Mouse (Mus musculus) heart, embryonic 11.5 days (tissue): ENCODE measurements around the gene Macrod2. TPM values are rescaled to one million over a fixed set of nuclear protein-coding genes. Genes with fewer than 3 reads are reported as not detected.

Experiments
- ATAC-seq: fragments of 200-750 bp; cut with Nextera tagmentation; replicated peaks from 2 replicates; pipeline ENCODE4 v1.8.0; 2017; ENCODE audit warnings: moderate library complexity; ENCODE audit not compliant: insufficient number of reproducible peaks, low FRiP score, low TSS enrichment
- H3K27ac ChIP-seq: fragments of 300-500 bp; sonication (generic); 2 replicates; pipeline ENCODE4 v1.5.1; 2014; ENCODE audit warnings: mild to moderate bottlenecking, low read depth, low read length
- H3K27me3 ChIP-seq: fragments of 300-500 bp; sonication (generic); 2 replicates; pipeline ENCODE4 v1.6.1; 2014; ENCODE audit warnings: mild to moderate bottlenecking, low read length, mixed read lengths; ENCODE audit not compliant: control insufficient read depth, insufficient read depth
- H3K36me3 ChIP-seq: fragments of 300-500 bp; sonication (generic); 2 replicates; pipeline ENCODE4 v1.6.1; 2014; ENCODE audit warnings: mild to moderate bottlenecking, low read length, moderate library complexity, mixed read lengths; ENCODE audit not compliant: control insufficient read depth, insufficient read depth
- H3K4me1 ChIP-seq: fragments of 300-500 bp; sonication (generic); 2 replicates; pipeline ENCODE4 v1.6.1; 2014; ENCODE audit warnings: low read length; ENCODE audit not compliant: control insufficient read depth, insufficient read depth
- H3K4me2 ChIP-seq: fragments of 300-500 bp; sonication (generic); 2 replicates; pipeline ENCODE4 v1.6.1; 2014; ENCODE audit warnings: mild to moderate bottlenecking, moderate library complexity
- H3K4me3 ChIP-seq: fragments of 300-500 bp; sonication (generic); 2 replicates; pipeline ENCODE4 v1.5.1; 2014; ENCODE audit warnings: low read depth, low read length
- H3K9ac ChIP-seq: fragments of 300-500 bp; sonication (generic); 2 replicates; pipeline ENCODE4 v1.6.1; 2014; ENCODE audit warnings: mild to moderate bottlenecking, low read depth, low read length, moderate library complexity
- H3K9me3 ChIP-seq: fragments of 300-500 bp; sonication (generic); replicated peaks from 2 replicates; pipeline ENCODE4 v1.6.1; 2016; ENCODE audit warnings: low read length; ENCODE audit not compliant: control insufficient read depth
- whole genome bisulfite sequencing: fragments of 180-500 bp; shearing (Covaris S2); extraction: QIAGEN DNeasy Blood & Tissue Kit; methylation state at CpG from one replicate; pipeline ENCODE4 v1.1.7; 2014; ENCODE audit not compliant: insufficient replicate concordance; 5-methylcytosine and 5-hydroxymethylcytosine counted together
- polyA plus RNA-seq: library from polyadenylated mRNA; unstranded; fragments of >200 nt; fragmentation: Nextera tagmentation; extraction: Ambion mirVana; gene quantifications from 2 replicates; pipeline ENCODE4 v1.2.1, GENCODE M21; 2014

Macrod2 gene
- polyA plus RNA-seq, 1 experiment from 2014 or later: 20.5 TPM

GRCm38 (mm10) chr2:141158161-141158560 is 763.1 kb downstream of the Macrod2 start:
- 78% methylated on average over 7 of the region's 7 CpGs for WGBS
- H3K9ac ChIP-seq: no peak overlapping the region
- no peaks in the 10 kb centered on the region for H3K9me3 ChIP-seq
- H3K27me3 ChIP-seq: no peaks in the 10 kb centered on the region
- no peak overlapping the region for H3K27ac ChIP-seq
- ATAC-seq: no peak
- no peaks in the 10 kb centered on the region for H3K36me3 ChIP-seq
- H3K4me1 ChIP-seq: no peaks in the 10 kb centered on the region
- H3K4me2 ChIP-seq: no peak overlapping the region
- no peak overlapping the region for H3K4me3 ChIP-seq

DNA sequence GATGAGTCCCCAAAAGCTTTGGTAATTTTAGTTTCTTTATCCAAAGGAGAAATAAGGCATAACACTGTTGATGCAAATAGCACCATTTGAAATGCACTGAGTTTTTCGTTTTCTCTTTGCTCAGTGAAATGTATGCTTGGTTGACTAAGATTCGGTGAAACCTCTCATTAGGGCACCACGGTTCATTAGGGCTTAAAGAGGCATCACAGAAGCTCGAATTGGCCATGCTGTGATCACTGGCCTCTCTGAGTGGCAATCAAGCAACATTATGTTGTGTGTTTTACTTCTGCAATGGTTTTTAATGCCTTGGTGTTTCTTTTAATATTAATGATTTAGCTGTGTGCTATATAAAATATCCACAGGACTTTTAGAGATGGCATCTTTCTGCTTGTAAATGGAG is 768.8 kb downstream of the Macrod2 start:
- H3K27me3 ChIP-seq: no peaks in the 10 kb centered on the region
- no peak overlapping the region for H3K9ac ChIP-seq
- 81% methylated on average over 4 of the region's 4 CpGs for WGBS
- no peaks in the 10 kb centered on the region for H3K9me3 ChIP-seq
- no peaks in the 10 kb centered on the region for H3K36me3 ChIP-seq
- H3K4me1 ChIP-seq: no peaks in the 10 kb centered on the region
- no peak for ATAC-seq
- H3K4me2 ChIP-seq: no peak overlapping the region
- no peak overlapping the region for H3K27ac ChIP-seq
- H3K4me3 ChIP-seq: no peak overlapping the region

GRCm38 (mm10) chr2:141169586-141169985 is 774.5 kb downstream of the Macrod2 start:
- Histone ChIP-seq H3K4me1 (no peaks in the 10 kb centered on the region), H3K27me3 (no peaks in the 10 kb centered on the region), H3K4me3 (no peak overlapping the region), H3K9ac (no peak overlapping the region), H3K9me3 (no peaks in the 10 kb centered on the region), H3K27ac (no peak overlapping the region), H3K36me3 (no peaks in the 10 kb centered on the region), H3K4me2 (no peak overlapping the region)
- ATAC-seq: no peak
- 73% methylated on average over 3 of the region's 3 CpGs for WGBS

DNA sequence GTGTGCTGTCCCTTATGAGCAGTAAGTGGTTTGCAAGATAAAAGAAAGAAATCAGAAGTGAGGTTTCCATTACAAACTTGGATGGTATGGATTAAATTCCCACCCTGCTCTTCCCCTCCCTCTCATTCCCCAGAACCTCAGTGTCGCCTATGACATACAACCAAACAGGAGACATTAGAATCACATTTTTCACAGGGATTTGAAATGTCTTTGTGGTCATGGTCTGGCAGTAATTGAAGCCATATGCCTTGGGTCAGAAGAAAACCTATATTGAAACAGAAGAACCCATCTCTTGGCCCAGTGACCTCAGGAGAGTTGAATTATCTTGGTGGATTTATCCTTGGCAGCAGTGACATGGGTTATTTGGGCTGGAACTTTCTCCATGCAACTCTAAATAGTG is 778.1 kb downstream of the Macrod2 start:
- Histone ChIP-seq H3K4me3 (no peak overlapping the region), H3K27ac (no peak overlapping the region), H3K36me3 (no peaks in the 10 kb centered on the region), H3K9me3 (no peaks in the 10 kb centered on the region), H3K4me2 (no peak overlapping the region), H3K9ac (no peak overlapping the region), H3K4me1 (no peaks in the 10 kb centered on the region), H3K27me3 (no peaks in the 10 kb centered on the region)
- no peak for ATAC-seq
- 65% methylated on average over 1 of the region's 1 CpGs for WGBS

DNA sequence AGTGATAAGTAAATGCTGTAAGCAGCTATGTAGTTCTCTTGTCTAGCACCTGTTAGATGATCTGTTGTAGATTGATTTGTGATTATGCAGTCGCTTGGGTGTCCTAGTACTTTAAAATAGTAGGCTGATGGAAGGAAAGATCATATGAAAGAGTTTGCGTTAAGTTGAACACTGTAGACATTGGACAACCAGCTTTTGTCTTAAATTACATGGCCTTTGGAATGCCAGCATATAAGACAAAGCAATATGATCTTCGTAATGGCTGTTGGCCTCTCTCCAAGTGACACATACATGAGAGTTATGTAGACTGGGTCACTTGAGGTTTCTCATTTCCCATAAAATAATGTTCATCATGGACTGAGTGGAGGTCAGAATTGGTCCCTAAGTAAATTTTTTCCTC is 778.5 kb downstream of the Macrod2 start:
- H3K4me1 ChIP-seq: no peaks in the 10 kb centered on the region
- no peak overlapping the region for H3K27ac ChIP-seq
- no peak overlapping the region for H3K4me2 ChIP-seq
- no peak for ATAC-seq
- H3K36me3 ChIP-seq: no peaks in the 10 kb centered on the region
- H3K4me3 ChIP-seq: no peak overlapping the region
- no peaks in the 10 kb centered on the region for H3K27me3 ChIP-seq
- no peaks in the 10 kb centered on the region for H3K9me3 ChIP-seq
- no peak overlapping the region for H3K9ac ChIP-seq
- 78% methylated on average over 3 of the region's 3 CpGs for WGBS

DNA sequence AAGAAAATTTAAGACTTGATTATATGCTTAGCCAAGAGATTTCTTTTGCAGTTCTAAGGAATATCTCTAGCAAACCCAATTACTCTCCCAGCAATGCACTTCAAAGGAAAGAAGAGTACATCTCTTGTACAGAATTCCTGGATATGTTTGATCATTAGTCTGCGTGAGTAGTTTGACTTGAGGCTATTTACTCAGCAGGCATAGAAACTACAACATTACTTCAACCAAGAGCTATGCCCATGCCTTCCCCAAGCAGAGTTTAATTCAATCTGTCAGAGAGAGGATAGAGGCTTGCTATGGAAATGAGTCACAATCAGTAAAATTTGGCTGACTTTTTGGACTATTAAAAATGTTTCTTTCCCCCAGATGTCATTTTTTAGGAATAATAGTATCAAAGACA is 785.5 kb downstream of the Macrod2 start:
- H3K9ac ChIP-seq: no peak overlapping the region
- no peaks in the 10 kb centered on the region for H3K9me3 ChIP-seq
- WGBS: 63% methylated on average over 1 of the region's 1 CpGs
- ATAC-seq: no peak
- H3K4me3 ChIP-seq: no peak overlapping the region
- no peaks in the 10 kb centered on the region for H3K27me3 ChIP-seq
- no peaks in the 10 kb centered on the region for H3K4me1 ChIP-seq
- no peak overlapping the region for H3K4me2 ChIP-seq
- no peaks in the 10 kb centered on the region for H3K36me3 ChIP-seq
- H3K27ac ChIP-seq: no peak overlapping the region

- H3K4me2 ChIP-seq: no peak overlapping the region
- H3K4me1 ChIP-seq: no peaks in the 10 kb centered on the region
- H3K9me3 ChIP-seq: no peaks in the 10 kb centered on the region
- no peak overlapping the region for H3K4me3 ChIP-seq
- WGBS: 78% methylated on average over 5 of the region's 5 CpGs
- ATAC-seq: no peak
- H3K27ac ChIP-seq: no peak overlapping the region
- no peaks in the 10 kb centered on the region for H3K27me3 ChIP-seq
- no peaks in the 10 kb centered on the region for H3K36me3 ChIP-seq
- no peak overlapping the region for H3K9ac ChIP-seq
Measured at GRCm38 (mm10) chr2:141182034-141182759, 787.1 kb downstream of the Macrod2 start.

DNA sequence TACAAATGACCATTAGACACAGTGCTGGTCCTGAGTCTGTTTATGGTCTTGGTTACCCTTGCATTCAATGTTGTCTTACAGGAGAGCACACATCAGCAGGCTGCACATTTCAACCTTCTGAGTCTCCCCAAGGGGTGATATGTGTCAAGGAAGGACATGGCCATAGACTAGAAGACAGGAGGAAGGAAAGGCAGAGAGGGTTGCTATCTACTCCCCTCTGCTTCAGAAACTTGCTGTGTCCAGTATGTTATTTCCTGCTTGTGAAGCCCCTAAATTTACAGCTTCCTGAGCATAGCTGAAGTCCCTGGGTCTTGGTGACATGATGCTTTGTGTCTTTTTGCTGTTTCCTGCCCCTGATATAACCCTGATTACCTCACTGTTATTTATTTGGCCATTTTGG is 799.4 kb downstream of the Macrod2 start:
- Histone ChIP-seq H3K4me3 (no peak overlapping the region), H3K9me3 (no peaks in the 10 kb centered on the region), H3K36me3 (no peaks in the 10 kb centered on the region), H3K27me3 (no peaks in the 10 kb centered on the region), H3K9ac (no peak overlapping the region), H3K27ac (no peak overlapping the region), H3K4me1 (0 out of 2 replicates have a peak, but pooled peaks cover 2% of the 10 kb centered on the region), H3K4me2 (no peak overlapping the region)
- ATAC-seq: no peak

DNA sequence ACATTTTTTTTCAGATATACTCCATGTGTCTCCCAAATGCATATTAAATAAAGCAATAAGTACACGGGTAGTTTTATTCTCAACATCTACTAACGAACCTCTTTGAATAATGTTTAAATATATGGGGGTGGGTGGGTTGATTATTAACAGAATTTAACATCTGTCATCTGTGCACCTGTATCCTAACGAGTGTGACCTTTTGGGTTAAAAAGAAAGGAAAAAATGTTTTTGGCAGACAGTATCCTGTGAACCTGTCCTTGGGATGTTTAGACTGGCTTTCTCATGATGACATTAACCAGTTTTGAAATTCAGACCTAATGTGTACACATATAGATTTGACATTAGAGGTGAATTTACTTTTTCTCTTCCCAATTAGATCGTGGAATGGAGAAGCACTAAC is 805.4 kb downstream of the Macrod2 start:
- no peaks in the 10 kb centered on the region for H3K9me3 ChIP-seq
- H3K4me3 ChIP-seq: no peak overlapping the region
- no peak overlapping the region for H3K9ac ChIP-seq
- no peaks in the 10 kb centered on the region for H3K36me3 ChIP-seq
- WGBS: 73% methylated on average over 4 of the region's 4 CpGs
- H3K27me3 ChIP-seq: no peaks in the 10 kb centered on the region
- no peak overlapping the region for H3K27ac ChIP-seq
- no peak overlapping the region for H3K4me2 ChIP-seq
- no peaks in the 10 kb centered on the region for H3K4me1 ChIP-seq
- no peak for ATAC-seq
